In genomic region chr1:162642591-162642990, GRCm38 (mm10) we compare ENCODE assay signal across 23 mouse cellular contexts. TPM values are rescaled to one million over a fixed set of nuclear protein-coding genes. Genes with fewer than 3 reads are reported as not detected.
DNase-seq lines count a peak whose midpoint lies in the region; ATAC-seq and TF ChIP-seq lines count a peak whose summit lies in the region.
"Had no signal": no experiment of that assay in that cellular context is flagged by ENCODE, and none has a peak within 500 bp of the region (broad histone marks: within the 10 kb centered on the region; RNA-seq: fewer than 3 reads in every experiment).

No protein-coding gene starts in this region.

- no peak overlapping the region for H3K4me2 ChIP-seq in hindbrain, embryonic 12.5 days (replicated peaks)
- H3K4me2 ChIP-seq: embryonic facial prominence, embryonic 12.5 days; forebrain, embryonic 12.5 days; heart, embryonic 15.5 days; intestine, embryonic 15.5 days; kidney, embryonic 15.5 days had no signal

- peak overlapping the region; percentile 61 for H3K4me3 ChIP-seq in gastrocnemius, adult 2 months
- H3K4me3 ChIP-seq in hindbrain, embryonic 12.5 days, result no peak overlapping the region
- no peak overlapping the region for H3K4me3 ChIP-seq in hindbrain, embryonic 10.5 days
- H3K4me3 ChIP-seq: embryonic facial prominence, embryonic 12.5 days; forebrain, embryonic 12.5 days; heart, embryonic 15.5 days; intestine, embryonic 15.5 days; kidney, embryonic 15.5 days had no signal

- H3K4me1 ChIP-seq in hindbrain, embryonic 12.5 days, result 0 out of 2 replicates have a peak, but pooled peaks cover 2% of the 10 kb centered on the region
- H3K4me1 ChIP-seq in hindbrain, embryonic 10.5 days (replicated peaks), result peaks cover 4% of the 10 kb centered on the region; the same call in 1 of the 2 replicates
- H3K4me1 ChIP-seq: embryonic facial prominence, embryonic 12.5 days; forebrain, embryonic 12.5 days; heart, embryonic 15.5 days; kidney, embryonic 15.5 days had no signal

- 82% methylated on average over 3 of the region's 3 CpGs for WGBS in hindbrain, embryonic 12.5 days
- 69% methylated on average over 3 of the region's 3 CpGs for WGBS in hindbrain, embryonic 10.5 days

- no peak for DNase-seq in gastrocnemius, adult 2 months
- no peak for DNase-seq in gastrocnemius, adult 18-20 months (ENCODE audit: low spot score)
- no peak for DNase-seq in hindbrain, embryonic 10.5 days (ENCODE audit: low spot score)
- DNase-seq in left cerebral cortex, postnatal 4 days, result peak; percentile 31
- no peak for DNase-seq in left cerebral cortex, adult 18-20 months (ENCODE audit: low spot score in 2 of 2)
- DNase-seq in T-cell, adult 2 months (ENCODE audit: low spot score), result no peak
- DNase-seq: adrenal gland, adult 8-10 months; adrenal gland, postnatal 36 days; cerebellum, adult 8-10 months; cerebellum, postnatal 36 days; gastrocnemius, postnatal 25 days; heart, postnatal 4 days; kidney, adult 2 months had no signal

- no peaks in the 10 kb centered on the region for H3K36me3 ChIP-seq in hindbrain, embryonic 12.5 days
- H3K36me3 ChIP-seq in hindbrain, embryonic 10.5 days, result no peaks in the 10 kb centered on the region
- H3K36me3 ChIP-seq: embryonic facial prominence, embryonic 12.5 days; forebrain, embryonic 12.5 days; heart, embryonic 15.5 days; intestine, embryonic 15.5 days; kidney, embryonic 15.5 days had no signal

- H3K27ac ChIP-seq in gastrocnemius, adult 2 months, result peak overlapping the region; percentile 40; the same call in 1 of the 2 replicates
- H3K27ac ChIP-seq in hindbrain, embryonic 12.5 days, result no peak overlapping the region
- no peak overlapping the region for H3K27ac ChIP-seq in hindbrain, embryonic 10.5 days
- H3K27ac ChIP-seq: embryonic facial prominence, embryonic 12.5 days; forebrain, embryonic 12.5 days; heart, embryonic 15.5 days; intestine, embryonic 15.5 days; kidney, embryonic 15.5 days had no signal

- no peaks in the 10 kb centered on the region for H3K27me3 ChIP-seq in hindbrain, embryonic 12.5 days
- H3K27me3 ChIP-seq in hindbrain, embryonic 10.5 days (ENCODE audit: insufficient read depth, poor library complexity, severe bottlenecking), result no peaks in the 10 kb centered on the region
- H3K27me3 ChIP-seq: embryonic facial prominence, embryonic 12.5 days; forebrain, embryonic 12.5 days; heart, embryonic 15.5 days; intestine, embryonic 15.5 days; kidney, embryonic 15.5 days had no signal

- intact Hi-C loops in gastrocnemius, adult 2 months (cut with DNase I), result no loop called here
- intact Hi-C loops in left cerebral cortex, postnatal 4 days (cut with DNase I), result no loop called here

- no peaks in the 10 kb centered on the region for H3K9me3 ChIP-seq in hindbrain, embryonic 12.5 days (replicated peaks)
- no peaks in the 10 kb centered on the region for H3K9me3 ChIP-seq in hindbrain, embryonic 10.5 days
- H3K9me3 ChIP-seq: embryonic facial prominence, embryonic 12.5 days; forebrain, embryonic 12.5 days; heart, embryonic 15.5 days; intestine, embryonic 15.5 days; kidney, embryonic 15.5 days had no signal

- H3K9ac ChIP-seq in hindbrain, embryonic 12.5 days, result no peak overlapping the region
- H3K9ac ChIP-seq: embryonic facial prominence, embryonic 12.5 days; forebrain, embryonic 12.5 days; heart, embryonic 15.5 days; intestine, embryonic 15.5 days; kidney, embryonic 15.5 days had no signal

- 0 out of 2 replicates have a peak, but pooled peaks have one; percentile 4 for ATAC-seq in hindbrain, embryonic 12.5 days (ENCODE audit: low FRiP score)
- ATAC-seq: forebrain, embryonic 16.5 days; intestine, embryonic 15.5 days had no signal

- no peak for TF ChIP-seq CTCF in gastrocnemius, adult 2 months (IDR thresholded peaks at IDR 0.05)

RNA-seq across cellular contexts. Expression of gene Myoc, which starts 3.6 kb away (rescaled TPM):
- 10 to 100 TPM; 37.8 to 63.6 TPM for total RNA-seq in gastrocnemius, adult 2 months (2021)
- 10 to 100 TPM; 35.8 to 73.6 TPM for total RNA-seq in gastrocnemius, adult 18-20 months (2021)
- polyA plus RNA-seq in hindbrain, embryonic 12.5 days (2016; fragmentation: Nextera tagmentation; extraction: Ambion mirVana), result not detected in 2 replicates
- polyA plus RNA-seq in hindbrain, embryonic 10.5 days (2016; fragmentation: Nextera tagmentation; extraction: Ambion mirVana), result 0.09 and 0.10 TPM in 2 replicates
- under 1 TPM; 0.24 to 0.28 TPM for total RNA-seq in left cerebral cortex, postnatal 4 days (2021)
- 1 to 10 TPM; 4.0 to 5.1 TPM for total RNA-seq in left cerebral cortex, adult 18-20 months (2021)
- total RNA-seq: ES-E14; granulocyte monocyte progenitor cell, adult 5-6 weeks had no signal
- polyA plus RNA-seq: embryonic facial prominence, embryonic 12.5 days; forebrain, embryonic 12.5 days; forebrain, embryonic 16.5 days; heart, embryonic 15.5 days had no signal

RNA-seq across cellular contexts. Expression of gene Myocos, which starts 15.4 kb away (rescaled TPM):
- total RNA-seq in gastrocnemius, adult 2 months (2021), result not detected
- not detected for total RNA-seq in gastrocnemius, adult 18-20 months (2021)
- polyA plus RNA-seq in hindbrain, embryonic 12.5 days (2016; fragmentation: Nextera tagmentation; extraction: Ambion mirVana), result not detected in 2 replicates
- not detected in 2 replicates for polyA plus RNA-seq in hindbrain, embryonic 10.5 days (2016; fragmentation: Nextera tagmentation; extraction: Ambion mirVana)
- not detected for total RNA-seq in left cerebral cortex, postnatal 4 days (2021)
- not detected for total RNA-seq in left cerebral cortex, adult 18-20 months (2021)
- total RNA-seq: adrenal gland, adult 8-10 months; adrenal gland, postnatal 36 days; ES-E14; gastrocnemius, postnatal 25 days; granulocyte monocyte progenitor cell, adult 5-6 weeks; heart, postnatal 4 days had no signal
- polyA plus RNA-seq: embryonic facial prominence, embryonic 12.5 days; forebrain, embryonic 12.5 days; forebrain, embryonic 16.5 days; frontal cortex, adult 2 months; heart, embryonic 15.5 days; intestine, embryonic 15.5 days; kidney, adult 2 months; kidney, embryonic 15.5 days had no signal

Comparison
In these comparisons a context has a peak if more than half of its experiments do, and no peak if none do; other contexts are left out.
1. RNA of gene Myoc, which starts 3.6 kb away (total RNA-seq): 35.8 to 73.6 TPM in gastrocnemius, adult 18-20 months and 37.8 to 63.6 TPM in gastrocnemius, adult 2 months; 4.0 to 5.1 TPM in left cerebral cortex, adult 18-20 months and 0.24 to 0.28 TPM in left cerebral cortex, postnatal 4 days; every median in the first group is over 4 times any median in the second.